Mouse (Mus musculus) liver, adult 2 months (tissue): ENCODE measurements at regions not wholly inside any gene's neighbourhood (a gene's known extent, or its start where the extent isn't known, plus 50 kb on each side); places are given as distances from the start of the nearest gene placed in this dataset.

Source experiments
- CTCF ChIP-seq: fragments of 200-500 bp; IDR thresholded peaks from 2 replicates; pipeline ENCODE4 v1.5.1; 2011; ENCODE audit warnings: low read depth, low read length, control low read depth
- POLR2A ChIP-seq: fragments of 200-500 bp; IDR thresholded peaks from 2 replicates; pipeline ENCODE4 v1.6.1; 2011; ENCODE audit warnings: low read length, control low read depth; ENCODE audit not compliant: insufficient read depth; ENCODE audit errors: extremely low read depth

GRCm38 (mm10) chr10:105899225-105899624 lies 58.0 kb upstream of the Mettl25 start:
- TF ChIP-seq POLR2A (no peak), CTCF (no peak)
